Mouse (Mus musculus) adipose tissue, adult 10 weeks (tissue): ENCODE measurements around the gene Adcyap1r1. TPM values are rescaled to one million over a fixed set of nuclear protein-coding genes. Genes with fewer than 3 reads are reported as not detected.

Experiments
- polyA plus RNA-seq: library from polyadenylated mRNA; stranded (reverse); fragments of 350-450 nt; fragmentation: Illumina TruSeq; extraction: RNeasy Lipid Tissue Mini Kit (QIAGEN cat#74804); gene quantifications from one replicate; pipeline ENCODE4 v1.2.3, GENCODE M21; 2014; ENCODE audit warnings: low read depth, low replicate concordance

Gene Adcyap1r1
- polyA plus RNA-seq, result 9.7 TPM

GRCm38 (mm10) chr6:55451771-55452371 lies at the start of gene Adcyap1r1:
Gene Adcyap1r1 (plus strand): TSS chr6:55451978.

Other genes with a start within 250 kb of the Adcyap1r1 start
- 12.7 TPM for gene Mindy4, start 248.6 kb upstream of the Adcyap1r1 start, polyA plus RNA-seq
- gene Aqp1, start 115.5 kb upstream of the Adcyap1r1 start, polyA plus RNA-seq, result 221 TPM
- 1.3 TPM for gene Ghrhr, start 75.7 kb upstream of the Adcyap1r1 start, polyA plus RNA-seq
- not detected for gene Neurod6, start 229.3 kb downstream of the Adcyap1r1 start, polyA plus RNA-seq